Mouse (Mus musculus): ENCODE results near the gene F7. TPM values are rescaled to one million over a fixed set of nuclear protein-coding genes. Genes with fewer than 3 reads are reported as not detected.

F7 gene
- polyA plus RNA-seq, 1 experiment: 0.30 TPM

DNA sequence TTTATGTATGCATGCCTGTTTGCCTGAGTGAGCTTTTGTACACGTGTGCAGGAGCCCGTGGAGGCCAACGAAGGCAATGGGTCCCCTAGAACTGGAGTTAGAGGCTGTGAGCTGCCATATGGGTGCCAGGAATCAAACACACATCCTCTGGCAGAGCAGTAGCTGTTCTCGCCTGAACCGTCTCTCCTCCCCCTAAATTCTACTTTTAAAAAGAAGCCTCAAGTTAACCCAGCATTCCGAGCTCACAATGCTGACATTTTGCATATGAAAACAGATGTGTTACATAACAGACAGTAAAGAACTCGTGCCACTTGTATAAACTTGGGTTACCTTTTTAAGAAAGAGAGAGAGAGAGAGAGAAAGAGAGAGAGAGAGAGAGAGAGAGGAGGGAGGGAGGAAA, 51.7 kb downstream of the F7 start:
- H3K4me1 ChIP-seq (ENCODE audit: control insufficient read depth, insufficient read depth, insufficient read length, low read length): no peaks in the 10 kb centered on the region
- H3K27ac ChIP-seq (ENCODE audit: insufficient read depth, low read depth, low read length): no peak overlapping the region
- no peak overlapping the region for H3K4me3 ChIP-seq (ENCODE audit: low read depth, low read length)
- H3K27me3 ChIP-seq (ENCODE audit: control insufficient read depth, insufficient read depth, low read length): no peaks in the 10 kb centered on the region
- WGBS: 89% methylated on average over 7 of the region's 7 CpGs
- peaks cover 54% of the 10 kb centered on the region for H3K36me3 ChIP-seq (ENCODE audit: control insufficient read depth, insufficient read depth, low read length)
- TF ChIP-seq POLR2A (IDR thresholded peaks at IDR 0.05; ENCODE audit: low read depth, low read length): no peak
- TF ChIP-seq CTCF (IDR thresholded peaks at IDR 0.05; ENCODE audit: extremely low read depth, insufficient read length, insufficient replicate concordance, low read depth, low read length): no peak

Other genes starting within 250 kb of the F7 start
- 6.3 and 11.2 TPM in 2 replicates for gene Mcf2l, start 152.2 kb upstream of the F7 start, polyA plus RNA-seq (2012; rRNA removed)
- gene F10, start 11.3 kb downstream of the F7 start, polyA plus RNA-seq (2012; rRNA removed): 0.19 and 0.58 TPM in 2 replicates
- 28.0 and 33.2 TPM in 2 replicates for gene Proz, start 34.9 kb downstream of the F7 start, polyA plus RNA-seq (2012; rRNA removed)
- 8.5 and 13.0 TPM in 2 replicates for gene Pcid2, start 79.4 kb downstream of the F7 start, polyA plus RNA-seq (2012; rRNA removed)
- 19.2 and 23.8 TPM in 2 replicates for gene Cul4a, start 79.6 kb downstream of the F7 start, polyA plus RNA-seq (2012; rRNA removed)
- gene Lamp1, start 133.1 kb downstream of the F7 start, polyA plus RNA-seq (2012; rRNA removed): 355 and 658 TPM in 2 replicates
- 22.5 and 58.8 TPM in 2 replicates for gene Grtp1, start 174.6 kb downstream of the F7 start, polyA plus RNA-seq (2012; rRNA removed)
- gene Adprhl1, start 228.1 kb downstream of the F7 start, polyA plus RNA-seq (2012; rRNA removed): not detected in 2 replicates

All from small intestine, adult 2 months (tissue).